Mouse (Mus musculus) yolk sac, embryonic 10.5 days (tissue): ENCODE results near the gene Gtf2h4.

Experiments
- DNase-seq: peaks from one replicate; pipeline ENCODE4 v3.0.0-alpha.2; 2017; ENCODE audit warnings: low spot score

Gtf2h4 gene

GRCm38 (mm10) chr17:35673416-35674035, at the start of gene Gtf2h4:
TSS of gene Gtf2h4 (minus strand) at chr17:35673739.
- peak; percentile 91 for DNase-seq

GRCm38 (mm10) chr17:35721676-35722075, 48.1 kb upstream of the Gtf2h4 start:
- peak; percentile 86 for DNase-seq

- DNase-seq, result peak; percentile 80
Observed at GRCm38 (mm10) chr17:35720340-35720727, 46.8 kb upstream of the Gtf2h4 start.

- DNase-seq, result no peak
Observed at GRCm38 (mm10) chr17:35719616-35720339, 46.2 kb upstream of the Gtf2h4 start.

GRCm38 (mm10) chr17:35717080-35717479, 43.5 kb upstream of the Gtf2h4 start:
- DNase-seq, result no peak

- no peak for DNase-seq
Observed at GRCm38 (mm10) chr17:35716114-35716513, 42.6 kb upstream of the Gtf2h4 start.

- no peak for DNase-seq
Observed at GRCm38 (mm10) chr17:35710705-35711347, 37.3 kb upstream of the Gtf2h4 start.

GRCm38 (mm10) chr17:35708611-35709010, 35.1 kb upstream of the Gtf2h4 start:
- DNase-seq, result no peak

GRCm38 (mm10) chr17:35707929-35708328, 34.4 kb upstream of the Gtf2h4 start:
- peak; percentile 30 for DNase-seq

GRCm38 (mm10) chr17:35705836-35706235, 32.3 kb upstream of the Gtf2h4 start:
- peak; percentile 32 for DNase-seq

GRCm38 (mm10) chr17:35704621-35705464, 31.3 kb upstream of the Gtf2h4 start, which contains the start of gene Ddr1:
TSS of gene Ddr1 (minus strand) at chr17:35704621.
- peak; percentile 71 for DNase-seq

- peak; percentile 58 for DNase-seq
Observed at GRCm38 (mm10) chr17:35703751-35704271, 30.3 kb upstream of the Gtf2h4 start.

GRCm38 (mm10) chr17:35703065-35703464, 29.5 kb upstream of the Gtf2h4 start:
- no peak for DNase-seq

- DNase-seq, result no peak
Observed at GRCm38 (mm10) chr17:35702605-35703004, 29.1 kb upstream of the Gtf2h4 start.

GRCm38 (mm10) chr17:35701978-35702461, 28.5 kb upstream of the Gtf2h4 start:
- DNase-seq, result peak; percentile 79

- no peak for DNase-seq
Observed at GRCm38 (mm10) chr17:35701203-35701977, 27.9 kb upstream of the Gtf2h4 start.

GRCm38 (mm10) chr17:35700371-35700961, 26.9 kb upstream of the Gtf2h4 start:
- DNase-seq, result peak; percentile 73

- DNase-seq, result peak; percentile 37
Observed at GRCm38 (mm10) chr17:35699919-35700318, 26.4 kb upstream of the Gtf2h4 start.

GRCm38 (mm10) chr17:35698501-35698883, 25.0 kb upstream of the Gtf2h4 start:
- DNase-seq, result no peak

- DNase-seq, result peak; percentile 82
Observed at GRCm38 (mm10) chr17:35697759-35698500, 24.4 kb upstream of the Gtf2h4 start.
